Mouse (Mus musculus) brown adipose tissue, adult 24 weeks (tissue): ENCODE results near the gene Mfsd2b. TPM values are rescaled to one million over a fixed set of nuclear protein-coding genes. Genes with fewer than 3 reads are reported as not detected.
"Not testable (repeated sequence)": the region's sequence is repeated elsewhere in the genome, so short reads cannot be mapped to it uniquely, and the experiment has no call there.

ENCODE experiments used
- H3K27ac ChIP-seq: fragments of 200-500 bp; replicated peaks from 2 replicates; pipeline ENCODE4 v1.5.1; 2012; ENCODE audit warnings: low read depth, mild to moderate bottlenecking, low read length
- H3K4me1 ChIP-seq: fragments of 200-500 bp; 2 replicates; pipeline ENCODE4 v1.6.1; 2012; ENCODE audit warnings: low read length, mixed read lengths; ENCODE audit not compliant: control insufficient read depth, insufficient read depth, insufficient read length
- H3K4me3 ChIP-seq: fragments of 200-500 bp; 2 replicates; pipeline ENCODE4 v1.5.1; 2012; ENCODE audit warnings: low read depth, mild to moderate bottlenecking, low read length, moderate library complexity; ENCODE audit not compliant: insufficient read depth
- polyA plus RNA-seq: library from polyadenylated mRNA; stranded (reverse); fragments of >200 nt; gene quantifications from 2 replicates; pipeline ENCODE4 v1.2.4, GENCODE M21; 2012; ENCODE audit not compliant: missing spikeins, insufficient read depth, insufficient read length

The Mfsd2b gene
- polyA plus RNA-seq = not detected in 2 replicates

DNA sequence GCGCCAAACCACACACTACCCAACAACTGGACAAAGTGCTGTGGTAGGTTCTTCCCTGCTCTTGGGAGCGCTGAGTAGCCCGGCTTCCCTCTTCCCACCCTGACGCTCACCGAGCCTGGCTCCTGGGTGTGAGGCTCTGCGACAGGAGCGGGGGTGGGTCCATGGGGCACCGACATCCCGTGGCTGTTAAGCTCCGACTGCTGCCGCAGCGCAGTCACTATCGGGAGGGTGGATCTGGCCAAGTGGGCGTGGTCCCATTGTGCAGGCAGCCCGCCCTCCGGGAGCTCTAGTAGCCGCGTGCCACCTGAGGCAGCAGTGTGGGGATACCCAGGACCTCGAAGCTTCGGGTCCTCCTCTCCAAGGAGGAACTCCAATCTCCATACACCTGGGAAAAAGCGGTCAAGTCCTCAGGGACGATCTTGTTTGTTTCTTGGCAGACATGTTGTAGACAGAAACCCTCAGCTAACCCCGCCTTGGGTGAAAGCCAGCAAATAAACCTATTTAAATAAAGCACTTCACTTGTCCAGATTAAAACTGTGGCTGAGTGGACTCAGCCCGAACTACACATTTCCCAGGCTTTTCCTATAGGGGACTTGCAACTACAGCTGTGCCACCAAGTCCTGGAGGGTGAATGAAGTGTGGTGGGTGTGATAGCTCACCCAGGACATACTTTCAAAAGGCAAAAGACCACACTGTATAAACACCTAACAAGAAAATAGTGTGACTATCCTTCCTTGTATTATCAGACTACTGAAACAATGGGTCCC lies at the start of gene Mfsd2b:
Gene Mfsd2b, minus strand, starts transcription at position 199 of the 767 bp plus-strand sequence.
- Histone ChIP-seq H3K4me3 (peak within 1 kb of the TSS; percentile 32; the same call in 1 of the 2 replicates), H3K4me1 (no peaks in the 10 kb centered on the region), H3K27ac (no peak within 1 kb of the TSS)

DNA sequence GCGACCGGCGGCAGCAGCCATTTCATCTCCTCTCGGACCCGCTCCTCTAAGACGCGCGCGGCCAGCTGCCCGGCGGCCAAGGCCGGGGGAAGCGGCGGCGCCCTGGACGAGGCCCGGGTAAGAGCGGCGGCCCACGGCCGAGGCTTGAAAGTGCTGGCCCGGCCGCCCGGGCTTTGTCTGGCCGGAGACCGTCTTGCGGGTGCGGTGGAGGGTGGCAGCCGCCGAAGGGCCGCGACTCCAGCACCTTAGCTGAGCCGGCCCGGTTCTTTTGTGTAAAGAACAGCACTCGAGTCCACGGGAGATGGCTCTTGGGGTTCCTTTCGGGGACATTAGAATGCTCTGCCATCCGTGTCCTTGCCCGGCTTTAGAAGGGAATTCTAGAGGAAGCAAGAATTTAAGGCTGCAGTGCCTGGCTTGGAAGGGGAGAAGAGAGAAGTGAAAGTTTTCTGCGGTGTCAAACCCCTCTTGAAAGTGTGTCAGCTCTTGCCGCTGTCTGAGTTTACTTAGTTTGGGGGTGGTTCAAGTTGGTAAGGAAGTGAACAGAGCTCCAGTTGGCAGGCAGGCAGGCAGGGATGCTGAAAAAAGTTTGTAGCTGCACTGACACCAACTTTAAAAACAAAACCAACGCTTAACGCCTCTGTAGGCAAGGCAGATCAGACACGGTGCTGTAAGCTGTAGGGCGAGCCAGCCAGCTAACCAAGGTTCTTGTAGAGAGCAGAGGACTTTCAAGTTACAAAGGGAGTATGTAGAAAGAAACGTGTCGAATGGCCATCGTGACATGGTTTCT lies 43.8 kb upstream of the Mfsd2b start:
- Histone ChIP-seq H3K27ac (peak overlapping the region; percentile 87), H3K4me3 (peak overlapping the region; percentile 85), H3K4me1 (peaks cover 2% of the 10 kb centered on the region)

DNA sequence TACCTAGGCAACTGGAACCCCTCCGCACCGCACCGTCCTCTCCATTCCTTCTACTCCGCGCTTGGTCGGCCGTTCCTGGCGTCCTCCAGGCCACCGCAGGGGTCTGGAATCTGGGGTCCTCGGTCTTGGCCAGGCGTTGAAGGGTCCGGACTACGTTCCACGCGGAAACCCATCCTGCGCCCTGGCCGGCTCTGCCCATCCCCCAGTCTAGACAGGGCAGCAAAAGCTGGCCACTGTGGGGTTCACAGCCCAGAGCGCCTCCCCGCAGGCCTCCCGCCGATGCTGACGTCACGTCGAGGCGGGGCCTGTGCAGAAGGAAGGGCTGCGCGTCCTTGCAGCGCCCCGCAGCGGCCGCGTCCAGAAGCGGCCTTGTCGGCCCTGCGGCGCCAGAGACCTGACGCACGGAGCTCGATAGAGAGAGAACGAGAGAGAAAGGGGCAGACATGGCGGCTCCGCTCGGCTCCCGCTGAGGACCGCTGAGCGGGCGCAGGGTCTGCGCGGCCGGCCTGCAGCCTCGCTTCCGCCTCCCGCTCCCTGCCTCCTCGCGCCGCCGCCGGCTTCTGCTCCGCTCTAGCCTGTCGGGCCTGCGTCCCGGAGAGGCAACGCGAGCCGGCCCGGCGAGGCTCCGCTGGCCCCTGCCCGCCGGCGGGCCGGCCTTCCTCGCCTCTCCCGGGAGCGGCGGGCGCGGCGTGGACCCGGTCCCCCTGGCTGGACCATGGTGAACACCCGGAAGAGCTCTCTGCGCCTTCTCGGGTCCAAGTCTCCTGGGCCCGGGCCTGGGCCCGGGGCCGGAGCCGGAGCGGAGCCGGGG lies 43.0 kb upstream of the Mfsd2b start, which contains the start of gene Atad2b:
Gene Atad2b, plus strand, starts transcription at position 360 of the 811 bp plus-strand sequence.
- Histone ChIP-seq H3K4me3 (peak within 1 kb of the TSS; percentile 85), H3K27ac (peak within 1 kb of the TSS; percentile 87), H3K4me1 (peaks cover 2% of the 10 kb centered on the region)

DNA sequence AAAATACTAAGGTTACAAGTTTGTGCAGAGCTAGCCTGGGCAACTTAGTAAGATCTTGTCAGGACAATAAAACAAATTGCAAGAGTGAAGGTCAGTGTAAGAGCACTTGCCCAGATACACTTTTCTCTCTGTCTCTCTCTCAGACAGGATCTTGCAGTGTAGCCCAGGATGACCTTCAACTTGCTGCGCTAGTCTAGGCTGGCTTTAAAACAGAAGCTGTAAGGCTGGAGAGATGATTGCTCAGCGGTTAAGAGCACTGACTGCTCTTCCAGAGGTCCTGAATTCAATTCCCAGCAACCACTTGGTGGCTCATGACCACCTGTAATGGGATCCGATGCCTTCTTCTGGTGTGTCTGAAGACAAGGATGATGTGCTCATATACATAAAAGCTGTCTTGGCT lies 40.8 kb upstream of the Mfsd2b start:
- Histone ChIP-seq H3K4me3 (no peak overlapping the region), H3K4me1 (peaks cover 2% of the 10 kb centered on the region), H3K27ac (no peak overlapping the region)

DNA sequence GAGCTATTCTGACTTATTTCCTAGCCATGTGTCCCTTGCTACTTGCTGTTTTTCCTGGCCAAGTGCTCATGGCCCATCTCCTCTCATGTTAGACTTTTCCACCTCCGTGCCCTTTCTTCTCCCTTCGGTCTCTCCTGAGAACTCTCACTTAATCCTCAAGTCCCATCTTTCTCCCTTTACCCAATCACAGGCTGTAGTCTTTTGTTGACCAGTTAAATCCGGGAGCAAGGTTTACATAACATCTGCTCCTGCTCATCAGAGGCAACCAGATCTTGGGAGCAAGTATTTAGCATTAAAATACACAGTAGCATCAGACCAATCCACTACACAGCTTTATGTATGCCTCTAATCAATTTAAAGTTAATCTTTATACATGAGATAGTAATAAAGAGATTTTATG lies 40.3 kb upstream of the Mfsd2b start:
- no peak overlapping the region for H3K4me3 ChIP-seq

DNA sequence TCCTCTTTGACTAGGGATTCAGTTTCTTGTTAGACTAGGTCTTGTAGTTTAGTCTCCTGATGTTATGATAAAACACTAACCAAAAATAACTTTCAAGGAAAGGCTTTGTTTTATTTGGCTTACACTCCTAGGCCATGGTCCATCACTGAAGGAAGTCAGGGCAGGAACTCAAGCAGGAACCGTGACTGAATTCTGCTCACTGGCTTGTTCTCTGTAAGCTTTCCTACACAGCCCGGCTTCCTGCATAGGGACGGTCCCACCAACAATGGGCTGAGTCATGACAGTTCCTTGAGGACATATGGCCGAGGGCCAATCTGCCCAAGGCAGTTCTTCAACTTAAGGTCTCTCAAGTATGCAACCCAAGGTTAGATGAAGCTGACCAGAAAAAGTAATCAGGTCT lies 37.6 kb upstream of the Mfsd2b start:
- no peaks in the 10 kb centered on the region; the same call in 1 of the 2 replicates for H3K4me1 ChIP-seq
- no peak overlapping the region for H3K4me3 ChIP-seq
- H3K27ac ChIP-seq = no peak overlapping the region

More for the DNA sequence above, 40.3 kb upstream of the Mfsd2b start:
- H3K4me1 ChIP-seq = peaks cover 2% of the 10 kb centered on the region
- H3K27ac ChIP-seq = no peak overlapping the region

DNA sequence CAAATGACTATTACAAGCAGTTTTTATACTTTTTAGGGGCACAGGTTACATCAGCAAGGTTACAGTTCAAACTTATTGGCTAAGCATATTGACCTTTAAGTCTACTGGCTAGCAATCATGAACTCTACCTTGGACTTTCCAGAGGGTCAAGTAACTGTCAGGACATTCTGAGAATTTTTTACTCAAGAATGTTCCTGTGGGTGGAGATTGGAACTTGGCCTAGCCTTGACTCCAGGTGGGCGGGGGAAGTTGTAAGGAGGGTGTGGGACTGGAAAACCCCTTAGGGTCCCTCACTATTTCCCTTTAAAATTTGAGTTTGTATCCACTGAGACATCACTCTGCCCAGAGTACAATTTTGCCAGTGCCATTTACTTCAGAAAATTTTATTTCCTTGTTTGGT lies 36.3 kb upstream of the Mfsd2b start:
- peak overlapping the region; percentile 44; the same call in 1 of the 2 replicates for H3K27ac ChIP-seq
- not testable (repeated sequence) for H3K4me3 ChIP-seq, H3K4me1 ChIP-seq

DNA sequence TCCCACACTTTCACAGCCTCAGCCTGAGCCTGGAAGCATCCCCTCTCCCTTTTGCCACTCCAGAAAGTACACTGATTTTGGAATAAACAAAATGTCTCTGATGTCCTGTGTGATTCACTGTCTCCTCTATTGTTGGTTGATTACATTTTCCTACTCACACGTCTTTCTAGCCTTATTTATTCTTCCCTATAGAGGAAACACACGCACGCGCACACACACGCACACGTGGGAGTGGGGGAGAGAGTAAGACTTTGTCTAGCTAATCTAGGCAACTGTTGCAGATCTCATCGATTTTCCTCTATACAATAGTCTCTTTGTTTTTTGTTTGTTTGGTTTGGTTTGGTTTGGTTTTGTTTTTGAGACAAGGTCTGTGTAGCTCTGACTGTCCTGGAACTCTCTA lies 34.2 kb upstream of the Mfsd2b start:
- Histone ChIP-seq H3K4me1 (no peaks in the 10 kb centered on the region; the same call in 1 of the 2 replicates), H3K27ac (no peak overlapping the region), H3K4me3 (no peak overlapping the region)

DNA sequence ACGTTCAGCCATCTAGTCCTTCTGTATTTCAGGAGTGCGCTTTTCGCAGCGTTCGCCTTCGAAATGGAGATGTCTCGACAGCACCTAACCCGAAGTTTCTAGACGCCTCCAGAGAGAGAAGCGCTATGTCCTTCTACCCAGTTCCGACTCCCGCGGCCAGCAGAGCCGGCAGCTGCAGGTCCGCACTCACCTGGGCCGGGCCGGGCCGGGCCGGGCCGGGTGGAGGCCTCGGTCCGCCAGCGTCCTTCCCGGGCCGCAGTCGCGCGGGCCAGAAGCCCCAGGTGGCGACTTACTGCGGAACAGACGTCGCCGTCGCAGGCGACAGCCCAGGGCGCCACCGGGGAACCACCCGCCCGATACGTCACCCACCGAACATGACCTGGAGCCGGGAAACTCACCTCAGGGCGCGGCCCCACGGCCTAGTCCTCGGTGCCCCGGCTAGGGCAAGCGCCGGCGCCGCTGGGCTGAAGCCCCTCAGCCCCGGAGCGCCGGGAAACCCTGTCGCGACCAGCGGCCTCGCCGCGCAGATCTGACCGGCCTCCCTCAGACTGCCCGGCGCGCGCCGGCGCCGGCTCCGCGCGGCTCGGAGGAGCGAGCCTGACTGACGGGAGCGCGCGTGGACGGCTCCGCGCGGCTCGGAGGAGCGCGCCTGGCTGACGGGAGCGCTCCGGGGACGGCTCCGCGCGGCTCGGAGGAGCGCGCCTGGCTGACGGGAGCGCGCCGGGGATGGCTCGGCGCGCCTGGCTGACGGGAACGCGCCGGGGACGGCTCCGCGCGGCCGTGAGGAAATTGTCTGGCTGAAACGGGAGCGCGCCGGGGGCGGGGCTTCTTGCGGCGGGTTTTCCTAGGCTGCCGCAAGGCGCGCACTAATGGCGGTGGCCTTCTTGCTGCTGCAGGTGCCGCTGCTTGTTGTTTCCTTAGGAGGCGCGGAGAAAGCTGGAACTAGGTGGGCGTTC lies 33.1 kb upstream of the Mfsd2b start, which contains the start of gene Ubxn2a:
Gene Ubxn2a, minus strand, starts transcription at position 755 of the 956 bp plus-strand sequence.
- H3K27ac ChIP-seq = peak within 1 kb of the TSS; percentile 82
- peak within 1 kb of the TSS; percentile 86 for H3K4me3 ChIP-seq
- no peaks in the 10 kb centered on the region; the same call in 1 of the 2 replicates for H3K4me1 ChIP-seq

DNA sequence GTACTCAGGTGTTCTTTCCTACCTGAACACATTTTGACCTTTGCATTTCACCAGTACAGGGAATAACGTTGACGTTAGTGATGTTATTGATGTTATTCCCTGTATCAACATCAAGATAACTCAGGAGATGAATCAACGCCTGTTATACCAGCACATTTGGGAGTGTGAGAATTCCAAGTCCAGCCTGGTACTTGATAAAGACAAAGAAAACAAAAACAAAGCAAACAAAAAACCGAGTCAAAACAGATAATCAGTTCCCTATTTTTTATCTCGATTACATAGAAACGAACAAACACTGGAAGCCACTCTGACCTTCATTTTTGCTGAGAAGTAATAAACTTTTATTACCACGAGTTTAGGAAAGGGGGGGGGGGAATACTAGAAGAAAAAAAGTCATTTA lies 32.3 kb upstream of the Mfsd2b start:
- no peaks in the 10 kb centered on the region; the same call in 1 of the 2 replicates for H3K4me1 ChIP-seq
- H3K27ac ChIP-seq = peak overlapping the region; percentile 82
- peak overlapping the region; percentile 86 for H3K4me3 ChIP-seq

DNA sequence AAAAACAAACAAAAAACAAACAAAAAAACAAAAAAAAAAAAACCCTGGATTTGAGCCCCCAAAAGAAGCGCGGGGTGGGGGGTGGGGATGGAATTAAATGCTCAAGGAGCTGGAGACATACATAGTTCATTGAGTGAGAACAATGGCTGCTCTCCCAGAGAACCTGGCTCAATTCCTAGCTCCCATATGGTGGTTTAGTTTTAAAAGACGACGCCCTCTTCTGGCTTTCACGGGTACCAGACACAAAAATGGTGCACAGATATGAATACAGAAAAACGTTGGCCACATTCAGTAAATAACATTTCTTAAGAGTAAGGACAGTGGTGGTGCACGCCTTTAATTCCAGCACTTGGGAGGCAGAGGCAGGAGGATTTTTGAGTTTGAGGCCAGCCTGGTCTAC lies 31.8 kb upstream of the Mfsd2b start:
- Histone ChIP-seq H3K27ac (no peak overlapping the region), H3K4me3 (no peak overlapping the region), H3K4me1 (no peaks in the 10 kb centered on the region; the same call in 1 of the 2 replicates)

DNA sequence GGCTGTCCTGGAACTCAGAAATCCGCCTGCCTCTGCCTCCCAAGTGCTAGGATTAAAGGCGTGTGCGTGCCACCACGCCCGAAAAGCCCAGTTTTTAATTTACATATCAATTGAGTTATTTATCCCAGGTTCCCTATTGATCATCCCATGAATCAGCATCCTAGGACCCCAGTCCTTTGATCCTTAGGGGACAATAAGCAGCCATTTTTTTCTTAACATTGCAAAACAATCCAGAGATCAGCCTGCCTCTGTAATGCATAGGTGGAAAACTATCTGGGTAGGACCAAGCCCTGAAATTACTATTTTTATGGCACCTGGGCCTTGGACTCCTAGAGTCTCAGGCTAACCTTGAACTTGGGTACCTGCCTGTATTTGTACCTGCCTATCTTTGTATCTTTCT lies 23.9 kb upstream of the Mfsd2b start:
- Histone ChIP-seq H3K27ac (no peak overlapping the region), H3K4me1 (no peaks in the 10 kb centered on the region), H3K4me3 (no peak overlapping the region)

DNA sequence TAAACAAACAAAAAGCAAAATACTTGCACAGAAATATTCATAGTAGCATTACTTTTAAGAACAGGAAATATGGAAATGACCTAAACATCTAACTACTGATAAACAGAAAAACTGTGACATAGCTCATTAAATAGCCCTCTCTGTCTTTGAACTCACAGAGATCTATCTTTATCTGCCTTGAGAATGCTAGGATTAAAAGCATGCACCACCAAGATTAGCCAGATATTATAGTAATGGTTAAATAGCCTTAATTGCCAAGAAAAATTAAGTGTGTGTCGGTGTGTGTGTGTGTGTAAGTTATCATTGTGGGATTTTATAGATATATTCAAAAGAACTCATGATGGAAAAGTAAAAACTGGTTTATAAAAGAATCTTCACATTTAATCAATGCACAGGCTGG lies 15.7 kb upstream of the Mfsd2b start:
- Histone ChIP-seq H3K4me1 (no peaks in the 10 kb centered on the region), H3K27ac (no peak overlapping the region), H3K4me3 (no peak overlapping the region)

DNA sequence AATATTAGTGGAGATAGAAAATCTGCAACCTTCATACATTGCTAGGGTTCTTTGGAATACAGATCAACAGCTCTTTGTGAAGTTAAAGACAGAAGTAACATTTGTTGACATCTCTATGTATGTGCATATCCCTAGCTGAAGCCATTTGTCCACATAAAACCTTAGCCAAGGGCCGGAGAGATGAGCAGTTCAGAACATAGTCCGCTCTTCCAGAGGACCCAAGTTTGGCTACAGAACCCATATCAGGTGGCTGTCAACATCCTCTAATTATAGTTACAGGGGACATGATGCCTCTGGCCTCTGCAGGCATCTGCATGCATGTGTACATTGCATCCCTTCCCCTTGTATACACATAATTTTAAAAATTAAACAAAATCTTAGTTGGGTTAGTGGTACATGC lies 15.1 kb upstream of the Mfsd2b start:
- no peak overlapping the region for H3K4me3 ChIP-seq
- no peaks in the 10 kb centered on the region for H3K4me1 ChIP-seq
- no peak overlapping the region for H3K27ac ChIP-seq
